In the genomic region with DNA sequence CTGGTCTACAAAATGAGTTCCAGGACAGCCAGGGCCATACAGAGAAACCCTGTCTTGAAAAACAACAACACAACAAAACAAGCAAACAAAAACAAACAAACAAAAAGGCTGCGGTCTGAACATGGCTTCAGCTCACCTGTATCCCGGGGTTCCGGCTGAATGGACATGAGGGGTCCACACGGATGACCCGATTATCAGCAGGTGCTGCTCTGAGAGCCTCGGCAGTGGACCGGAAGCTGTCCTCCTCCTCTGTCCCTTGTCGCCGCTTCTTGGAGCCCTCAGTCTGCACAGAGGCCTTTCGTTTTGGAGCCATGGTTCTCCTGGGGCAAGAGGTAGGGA, we compare ENCODE assay signal across 7 mouse cellular contexts. TPM values are rescaled to one million over a fixed set of nuclear protein-coding genes. Genes with fewer than 3 reads are reported as not detected.
DNase-seq lines count a peak whose midpoint lies in the region; ATAC-seq and TF ChIP-seq lines count a peak whose summit lies in the region.

TSS of gene Rrp9 (plus strand) at position 301 of the 339 bp plus-strand sequence.

- H3K9ac ChIP-seq in intestine, postnatal 0 days (ENCODE audit: low read depth, low read length), result peak within 1 kb of the TSS; percentile 37; the same call in 1 of the 2 replicates
- peak within 1 kb of the TSS; percentile 39 for H3K9ac ChIP-seq in liver, embryonic 16.5 days (ENCODE audit: low read depth, low read length)

- H3K9me3 ChIP-seq in embryonic facial prominence, embryonic 10.5 days, result no peaks in the 10 kb centered on the region
- H3K9me3 ChIP-seq in intestine, postnatal 0 days (ENCODE audit: control insufficient read depth), result no peaks in the 10 kb centered on the region
- H3K9me3 ChIP-seq in liver, embryonic 16.5 days (replicated peaks; ENCODE audit: control insufficient read depth, low read length), result no peaks in the 10 kb centered on the region

- H3K36me3 ChIP-seq in thymus, adult 2 months (ENCODE audit: control insufficient read depth, insufficient read depth, low read length), result no peaks in the 10 kb centered on the region
- H3K36me3 ChIP-seq in embryonic facial prominence, embryonic 10.5 days (replicated peaks), result peaks cover 15% of the 10 kb centered on the region
- H3K36me3 ChIP-seq in intestine, postnatal 0 days (ENCODE audit: control insufficient read depth, insufficient read depth), result peaks cover 17% of the 10 kb centered on the region
- no peaks in the 10 kb centered on the region; the same call in 1 of the 2 replicates for H3K36me3 ChIP-seq in liver, embryonic 16.5 days (ENCODE audit: control insufficient read depth, insufficient read depth)

- H3K27me3 ChIP-seq in thymus, adult 2 months (ENCODE audit: control insufficient read depth, insufficient read depth, low read length), result no peaks in the 10 kb centered on the region
- peaks cover 6% of the 10 kb centered on the region; the same call in 1 of the 2 replicates for H3K27me3 ChIP-seq in embryonic facial prominence, embryonic 10.5 days (replicated peaks; ENCODE audit: low read depth, poor library complexity, severe bottlenecking)
- H3K27me3 ChIP-seq in intestine, postnatal 0 days (replicated peaks; ENCODE audit: control insufficient read depth, insufficient read depth, low read length), result no peaks in the 10 kb centered on the region
- no peaks in the 10 kb centered on the region for H3K27me3 ChIP-seq in liver, embryonic 16.5 days (ENCODE audit: control insufficient read depth, insufficient read depth, low read depth, low read length)

- no peak for ATAC-seq in granulocyte monocyte progenitor cell, adult 5-6 weeks (replicated peaks; ENCODE audit: poor library complexity, severe bottlenecking)
- ATAC-seq in intestine, postnatal 0 days, result no peak
- no peak for ATAC-seq in liver, embryonic 16.5 days (ENCODE audit: low read depth)

- peaks cover 31% of the 10 kb centered on the region for H3K4me1 ChIP-seq in thymus, adult 2 months (replicated peaks; ENCODE audit: control insufficient read depth, insufficient read depth, low read length)
- peaks cover 69% of the 10 kb centered on the region for H3K4me1 ChIP-seq in embryonic facial prominence, embryonic 10.5 days
- H3K4me1 ChIP-seq in intestine, postnatal 0 days (replicated peaks; ENCODE audit: control insufficient read depth, insufficient read depth, low read length), result peaks cover 8% of the 10 kb centered on the region
- peaks cover 30% of the 10 kb centered on the region for H3K4me1 ChIP-seq in liver, embryonic 16.5 days (ENCODE audit: control insufficient read depth, low read depth, low read length)

- TF ChIP-seq POLR2A in thymus, adult 2 months (IDR thresholded peaks at IDR 0.05; ENCODE audit: control insufficient read depth, extremely low read depth, insufficient read depth, low read length, poor library complexity), result no peak

- H3K4me2 ChIP-seq in intestine, postnatal 0 days (replicated peaks; ENCODE audit: low read depth), result peak within 1 kb of the TSS; percentile 53
- H3K4me2 ChIP-seq in liver, embryonic 16.5 days (ENCODE audit: low read depth, low read length), result peak within 1 kb of the TSS; percentile 91

- 29% methylated on average over 10 of the region's 10 CpGs for WGBS in thymus, adult 2 months
- WGBS in embryonic facial prominence, embryonic 10.5 days, result 88% methylated on average over 10 of the region's 10 CpGs
- WGBS in intestine, postnatal 0 days, result 81% methylated on average over 10 of the region's 10 CpGs
- 56% methylated on average over 10 of the region's 10 CpGs for WGBS in liver, embryonic 16.5 days (ENCODE audit: insufficient replicate concordance)

- no peak for DNase-seq in thymus, adult 2 months
- no peak for DNase-seq in thymus, adult 18-20 months
- DNase-seq in embryonic facial prominence, embryonic 10.5 days (ENCODE audit: low spot score), result no peak
- peak; percentile 49 for DNase-seq in testis, postnatal 10 days (ENCODE audit: low spot score)

- TF ChIP-seq CTCF in thymus, adult 2 months (IDR thresholded peaks at IDR 0.05; ENCODE audit: borderline replicate concordance, control insufficient read depth, extremely low read depth, insufficient read depth, low read length, poor library complexity), result no peak
- no peak for TF ChIP-seq CTCF in intestine, postnatal 0 days (IDR thresholded peaks at IDR 0.05; ENCODE audit: low read depth)

- peak within 1 kb of the TSS; percentile 66 for H3K27ac ChIP-seq in thymus, adult 2 months (ENCODE audit: control insufficient read depth, insufficient read depth, low read length)
- H3K27ac ChIP-seq in embryonic facial prominence, embryonic 10.5 days (replicated peaks), result peak within 1 kb of the TSS; percentile 77
- H3K27ac ChIP-seq in intestine, postnatal 0 days (ENCODE audit: low read depth, low read length), result peak within 1 kb of the TSS; percentile 46; the same call in 1 of the 2 replicates
- peak within 1 kb of the TSS; percentile 7; the same call in 1 of the 2 replicates for H3K27ac ChIP-seq in liver, embryonic 16.5 days (ENCODE audit: low read length)

- H3K4me3 ChIP-seq in thymus, adult 2 months (ENCODE audit: control insufficient read depth, insufficient read depth, low read length), result peak within 1 kb of the TSS; percentile 46
- peak within 1 kb of the TSS; percentile 81 for H3K4me3 ChIP-seq in embryonic facial prominence, embryonic 10.5 days
- H3K4me3 ChIP-seq in intestine, postnatal 0 days (ENCODE audit: low read depth, low read length), result peak within 1 kb of the TSS; percentile 26
- peak within 1 kb of the TSS; percentile 16; the same call in 1 of the 2 replicates for H3K4me3 ChIP-seq in liver, embryonic 16.5 days (ENCODE audit: low read depth, low read length)

RNA-seq across cellular contexts. Expression of gene Rrp9, which starts in this region (rescaled TPM):
- polyA plus RNA-seq in thymus, adult 2 months (2012; rRNA removed), result 57.8 and 58.8 TPM in 2 replicates
- polyA plus RNA-seq in embryonic facial prominence, embryonic 10.5 days (2016; fragmentation: Nextera tagmentation; extraction: Ambion mirVana), result 77.5 and 83.8 TPM in 2 replicates
- total RNA-seq in granulocyte monocyte progenitor cell, adult 5-6 weeks (2014; fragmentation: Nextera tagmentation), result 30.4 and 32.8 TPM in 2 replicates
- 47.3 and 57.5 TPM in 2 replicates for total RNA-seq in granulocyte monocyte progenitor cell, adult 5-6 weeks (2017)
- polyA plus RNA-seq in intestine, postnatal 0 days (2015; fragmentation: Nextera tagmentation; extraction: Ambion mirVana), result 17.7 and 19.4 TPM in 2 replicates
- polyA plus RNA-seq in liver, embryonic 16.5 days (2015; fragmentation: Nextera tagmentation; extraction: Ambion mirVana), result 16.3 and 16.4 TPM in 2 replicates

Comparison
In these comparisons a context has a peak if more than half of its experiments do, and no peak if none do; other contexts are left out.
1. H3K27ac ChIP-seq: peak in every context shown above with its lines; median percentile 77 in embryonic facial prominence, embryonic 10.5 days; 66 in thymus, adult 2 months; 46 in intestine, postnatal 0 days; 7 in liver, embryonic 16.5 days.
2. H3K4me3 ChIP-seq: peak in every context shown above with its lines; median percentile 81 in embryonic facial prominence, embryonic 10.5 days; 46 in thymus, adult 2 months; 26 in intestine, postnatal 0 days; 16 in liver, embryonic 16.5 days.